Mouse (Mus musculus): ENCODE measurements around the gene Ldb1. TPM values are rescaled to one million over a fixed set of nuclear protein-coding genes. Genes with fewer than 3 reads are reported as not detected.

Ldb1 gene
- polyA plus RNA-seq (2015; fragmentation: Nextera tagmentation; extraction: Ambion mirVana), result 93.4 and 93.9 TPM in 2 replicates

DNA sequence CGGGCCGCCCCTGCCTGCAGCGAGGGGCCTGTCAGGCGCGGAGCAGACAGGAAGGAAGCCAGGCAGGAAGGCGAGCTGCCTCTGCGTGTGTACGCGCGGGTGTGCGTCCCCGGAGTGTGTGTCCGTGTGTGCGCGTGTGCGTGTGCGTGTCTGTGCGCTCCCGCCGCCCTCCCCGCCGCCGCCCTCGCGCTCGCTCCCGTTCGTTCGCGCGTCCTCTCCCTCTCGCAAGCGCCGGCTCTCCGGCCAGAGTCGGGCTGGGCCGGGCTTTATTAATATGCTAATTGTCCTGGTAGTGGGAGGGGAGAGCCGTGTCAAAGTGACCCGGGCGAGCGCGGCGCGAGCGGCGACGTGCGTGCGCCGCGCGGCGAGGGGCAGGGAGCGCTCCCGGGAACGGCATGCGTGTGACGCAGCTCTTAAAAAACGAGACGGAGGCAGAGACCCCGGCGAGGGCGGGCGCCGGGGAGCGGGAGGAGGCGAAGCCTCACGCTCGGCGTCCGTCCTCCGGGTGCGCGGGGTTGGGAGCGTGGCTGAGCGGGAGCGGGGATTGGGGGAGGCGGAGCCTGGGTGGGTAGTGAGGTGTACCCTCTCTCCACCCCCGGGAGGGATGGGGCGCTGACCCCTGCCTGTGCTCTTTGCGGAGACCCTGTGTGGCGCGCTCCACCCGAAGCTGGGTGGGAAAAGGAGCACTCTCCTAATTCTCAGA, at the start of gene Ldb1:
Gene Ldb1, minus strand, starts transcription at position 222 of the 703 bp plus-strand sequence.
- peak; percentile 77 for ATAC-seq (ENCODE audit: low FRiP score)
- H3K27me3 ChIP-seq (replicated peaks), result no peaks in the 10 kb centered on the region
- WGBS, result under 1% methylated on average over 71 of the region's 84 CpGs

DNA sequence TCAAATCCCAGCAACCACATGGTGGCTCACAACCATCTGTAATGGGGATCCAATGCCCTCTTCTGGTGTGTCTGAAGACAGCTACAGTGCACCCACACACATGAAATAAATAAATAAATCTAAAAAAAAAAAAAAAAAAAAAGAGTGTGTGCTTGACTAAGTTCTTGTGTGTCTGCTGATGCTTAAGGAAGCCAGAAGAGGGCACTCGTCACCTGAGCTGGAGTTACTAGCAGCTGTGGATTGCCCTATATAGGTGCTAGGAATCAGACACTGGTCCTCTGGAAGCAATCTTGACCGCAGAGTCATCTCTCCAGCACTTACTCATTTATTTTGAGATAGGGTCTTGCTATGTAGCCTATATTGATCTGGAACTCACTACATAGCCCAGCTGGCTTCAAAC, 49.1 kb upstream of the Ldb1 start:
- Histone ChIP-seq H3K36me3 (no peaks in the 10 kb centered on the region), H3K4me1 (no peaks in the 10 kb centered on the region), H3K4me2 (no peak overlapping the region), H3K9ac (replicated peaks) (no peak overlapping the region), H3K4me3 (replicated peaks) (no peak overlapping the region), H3K27ac (replicated peaks) (no peak overlapping the region), H3K9me3 (replicated peaks) (no peaks in the 10 kb centered on the region), H3K27me3 (replicated peaks) (no peaks in the 10 kb centered on the region)
- ATAC-seq (ENCODE audit: low FRiP score), result no peak
- WGBS, result 93% methylated on average over 2 of the region's 2 CpGs

More for the DNA sequence above, at the start of gene Ldb1:
- H3K4me2 ChIP-seq, result peak within 1 kb of the TSS; percentile 92
- no peaks in the 10 kb centered on the region for H3K36me3 ChIP-seq
- H3K9me3 ChIP-seq (replicated peaks), result no peaks in the 10 kb centered on the region
- peak within 1 kb of the TSS; percentile 99 for H3K27ac ChIP-seq (replicated peaks)
- H3K4me1 ChIP-seq, result peaks cover 59% of the 10 kb centered on the region
- H3K4me3 ChIP-seq (replicated peaks), result peak within 1 kb of the TSS; percentile 97
- peak within 1 kb of the TSS; percentile 96 for H3K9ac ChIP-seq (replicated peaks)

GRCm38 (mm10) chr19:46091641-46092040, 46.6 kb upstream of the Ldb1 start:
- Histone ChIP-seq H3K4me2 (no peak overlapping the region), H3K4me1 (no peaks in the 10 kb centered on the region), H3K36me3 (no peaks in the 10 kb centered on the region), H3K9ac (replicated peaks) (no peak overlapping the region), H3K9me3 (replicated peaks) (no peaks in the 10 kb centered on the region), H3K27ac (replicated peaks) (no peak overlapping the region), H3K27me3 (replicated peaks) (no peaks in the 10 kb centered on the region), H3K4me3 (replicated peaks) (no peak overlapping the region)
- 91% methylated on average over 4 of the region's 4 CpGs for WGBS
- no peak for ATAC-seq (ENCODE audit: low FRiP score)

- 81% methylated on average over 7 of the region's 7 CpGs for WGBS
- no peaks in the 10 kb centered on the region for H3K9me3 ChIP-seq (replicated peaks)
- peaks cover 28% of the 10 kb centered on the region for H3K36me3 ChIP-seq
- no peaks in the 10 kb centered on the region for H3K4me1 ChIP-seq
- no peak for ATAC-seq (ENCODE audit: low FRiP score)
- no peak overlapping the region for H3K4me2 ChIP-seq
- no peaks in the 10 kb centered on the region for H3K27me3 ChIP-seq (replicated peaks)
- no peak overlapping the region for H3K9ac ChIP-seq (replicated peaks)
- H3K27ac ChIP-seq (replicated peaks), result no peak overlapping the region
- no peak overlapping the region for H3K4me3 ChIP-seq (replicated peaks)
These were observed 42.9 kb upstream of the Ldb1 start for GRCm38 (mm10) chr19:46087871-46088270.

DNA sequence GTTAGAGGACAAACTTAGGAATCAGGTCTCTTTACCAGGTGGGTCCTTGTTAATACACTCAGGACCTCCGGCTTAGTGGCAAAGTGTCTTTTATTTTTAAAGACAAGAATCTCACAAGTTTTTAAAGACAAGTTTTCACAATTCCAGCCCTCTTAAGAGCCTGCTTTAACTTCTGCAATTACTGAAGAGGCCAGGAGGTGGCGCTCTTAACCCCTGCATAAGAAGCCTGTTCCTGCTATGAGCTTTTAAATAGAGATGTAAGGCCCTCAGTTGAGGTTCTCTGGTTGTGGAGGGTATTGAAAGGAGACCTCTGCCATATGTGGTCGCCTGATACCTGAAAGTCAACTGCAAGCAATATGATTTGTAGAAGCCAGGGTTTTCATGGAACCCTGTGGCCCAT, 41.3 kb upstream of the Ldb1 start:
- Histone ChIP-seq H3K4me2 (no peak overlapping the region), H3K9me3 (replicated peaks) (no peaks in the 10 kb centered on the region), H3K27me3 (replicated peaks) (no peaks in the 10 kb centered on the region), H3K36me3 (peaks cover 43% of the 10 kb centered on the region), H3K27ac (replicated peaks) (no peak overlapping the region), H3K4me1 (no peaks in the 10 kb centered on the region), H3K9ac (replicated peaks) (no peak overlapping the region), H3K4me3 (replicated peaks) (no peak overlapping the region)
- WGBS, result 55% methylated on average over 3 of the region's 3 CpGs
- no peak for ATAC-seq (ENCODE audit: low FRiP score)

- Histone ChIP-seq H3K4me1 (no peaks in the 10 kb centered on the region), H3K36me3 (peaks cover 55% of the 10 kb centered on the region), H3K4me3 (replicated peaks) (no peak overlapping the region), H3K9me3 (replicated peaks) (no peaks in the 10 kb centered on the region), H3K9ac (replicated peaks) (no peak overlapping the region), H3K27ac (replicated peaks) (no peak overlapping the region), H3K27me3 (replicated peaks) (no peaks in the 10 kb centered on the region), H3K4me2 (no peak overlapping the region)
- no peak for ATAC-seq (ENCODE audit: low FRiP score)
- WGBS, result 98% methylated on average over 8 of the region's 8 CpGs
These were observed 40.2 kb upstream of the Ldb1 start for GRCm38 (mm10) chr19:46085185-46085584.

- Histone ChIP-seq H3K4me1 (peaks cover 24% of the 10 kb centered on the region), H3K27ac (replicated peaks) (no peak overlapping the region), H3K4me2 (no peak overlapping the region), H3K9ac (replicated peaks) (no peak overlapping the region), H3K9me3 (replicated peaks) (no peaks in the 10 kb centered on the region), H3K36me3 (peaks cover 54% of the 10 kb centered on the region), H3K4me3 (replicated peaks) (no peak overlapping the region), H3K27me3 (replicated peaks) (no peaks in the 10 kb centered on the region)
- 63% methylated on average over 3 of the region's 3 CpGs for WGBS
- no peak for ATAC-seq (ENCODE audit: low FRiP score)
These were observed 33.5 kb upstream of the Ldb1 start for GRCm38 (mm10) chr19:46078535-46078934.

GRCm38 (mm10) chr19:46075616-46076607, 30.9 kb upstream of the Ldb1 start, which contains the start of gene Nolc1:
Gene Nolc1, plus strand, starts transcription at chr19:46075863.
- H3K9ac ChIP-seq (replicated peaks), result peak within 1 kb of the TSS; percentile 72
- WGBS, result under 1% methylated on average over 66 of the region's 66 CpGs
- no peaks in the 10 kb centered on the region for H3K27me3 ChIP-seq (replicated peaks)
- peaks cover 24% of the 10 kb centered on the region for H3K4me1 ChIP-seq
- peak within 1 kb of the TSS; percentile 94 for H3K4me3 ChIP-seq (replicated peaks)
- H3K4me2 ChIP-seq, result peak within 1 kb of the TSS; percentile 78
- peak within 1 kb of the TSS; percentile 70 for H3K27ac ChIP-seq (replicated peaks)
- peak; percentile 96 for ATAC-seq (ENCODE audit: low FRiP score)
- H3K36me3 ChIP-seq, result peaks cover 53% of the 10 kb centered on the region
- H3K9me3 ChIP-seq (replicated peaks), result no peaks in the 10 kb centered on the region

GRCm38 (mm10) chr19:46074266-46074665, 29.3 kb upstream of the Ldb1 start:
- no peaks in the 10 kb centered on the region for H3K27me3 ChIP-seq (replicated peaks)
- H3K9me3 ChIP-seq (replicated peaks), result no peaks in the 10 kb centered on the region
- H3K36me3 ChIP-seq, result peaks cover 46% of the 10 kb centered on the region
- no peak overlapping the region for H3K27ac ChIP-seq (replicated peaks)
- H3K4me2 ChIP-seq, result no peak overlapping the region
- peaks cover 24% of the 10 kb centered on the region for H3K4me1 ChIP-seq
- no peak overlapping the region for H3K4me3 ChIP-seq (replicated peaks)
- ATAC-seq (ENCODE audit: low FRiP score), result no peak
- WGBS, result 96% methylated on average over 5 of the region's 5 CpGs
- H3K9ac ChIP-seq (replicated peaks), result no peak overlapping the region

DNA sequence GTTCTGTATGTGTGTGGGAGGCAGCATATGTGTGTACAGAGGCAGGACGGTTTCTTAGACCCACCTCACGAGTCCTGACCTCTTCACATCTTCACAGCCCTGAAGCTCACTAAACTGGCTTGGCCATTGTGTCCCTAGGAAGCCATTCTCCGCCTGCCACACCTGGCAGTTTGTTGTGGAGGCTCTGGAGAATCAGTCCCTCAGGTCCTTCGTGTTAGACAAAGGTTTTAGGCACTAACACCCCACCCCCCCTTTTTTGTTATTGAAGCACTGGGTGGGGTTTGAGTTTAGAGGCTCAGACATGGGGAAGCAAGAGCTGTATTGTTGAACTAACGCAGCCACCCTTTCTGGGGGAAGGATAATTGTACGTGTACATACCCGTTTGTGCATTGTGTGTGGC, 28.3 kb upstream of the Ldb1 start:
- no peak for ATAC-seq (ENCODE audit: low FRiP score)
- Histone ChIP-seq H3K4me1 (peaks cover 24% of the 10 kb centered on the region), H3K4me2 (no peak overlapping the region), H3K36me3 (peaks cover 49% of the 10 kb centered on the region), H3K9ac (replicated peaks) (no peak overlapping the region), H3K27me3 (replicated peaks) (no peaks in the 10 kb centered on the region), H3K27ac (replicated peaks) (no peak overlapping the region), H3K4me3 (replicated peaks) (no peak overlapping the region), H3K9me3 (replicated peaks) (no peaks in the 10 kb centered on the region)
- 90% methylated on average over 7 of the region's 7 CpGs for WGBS

DNA sequence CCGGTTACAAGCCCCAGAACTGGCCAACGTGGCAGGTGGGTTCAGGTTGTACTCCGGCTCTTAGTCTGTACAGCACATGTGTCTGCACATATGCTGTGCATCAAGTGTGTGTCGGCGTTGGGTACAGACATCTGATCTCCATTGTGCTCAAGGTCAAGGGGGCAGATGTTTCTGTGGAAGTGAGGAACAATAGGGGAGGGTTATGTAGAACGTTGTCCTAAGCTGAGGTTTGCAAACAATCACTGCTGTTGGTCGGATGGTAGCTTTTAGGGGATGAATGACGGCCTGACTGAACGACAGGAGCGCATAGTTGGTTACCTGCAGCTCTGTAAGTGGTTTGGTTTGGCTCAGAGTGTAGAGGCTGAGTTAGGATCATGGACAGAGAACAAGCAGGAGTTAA, 23.0 kb upstream of the Ldb1 start:
- Histone ChIP-seq H3K27me3 (replicated peaks) (no peaks in the 10 kb centered on the region), H3K27ac (replicated peaks) (no peak overlapping the region), H3K4me2 (no peak overlapping the region), H3K36me3 (peaks cover 88% of the 10 kb centered on the region), H3K9me3 (replicated peaks) (no peaks in the 10 kb centered on the region), H3K4me3 (replicated peaks) (no peak overlapping the region), H3K9ac (replicated peaks) (no peak overlapping the region), H3K4me1 (no peaks in the 10 kb centered on the region)
- ATAC-seq (ENCODE audit: low FRiP score), result no peak
- 85% methylated on average over 10 of the region's 10 CpGs for WGBS
